Mouse (Mus musculus): ENCODE results near the gene Snta1.
A peak's percentile ranks its signal among the peaks of the same experiment; 100 is the strongest.

Snta1 gene

DNA sequence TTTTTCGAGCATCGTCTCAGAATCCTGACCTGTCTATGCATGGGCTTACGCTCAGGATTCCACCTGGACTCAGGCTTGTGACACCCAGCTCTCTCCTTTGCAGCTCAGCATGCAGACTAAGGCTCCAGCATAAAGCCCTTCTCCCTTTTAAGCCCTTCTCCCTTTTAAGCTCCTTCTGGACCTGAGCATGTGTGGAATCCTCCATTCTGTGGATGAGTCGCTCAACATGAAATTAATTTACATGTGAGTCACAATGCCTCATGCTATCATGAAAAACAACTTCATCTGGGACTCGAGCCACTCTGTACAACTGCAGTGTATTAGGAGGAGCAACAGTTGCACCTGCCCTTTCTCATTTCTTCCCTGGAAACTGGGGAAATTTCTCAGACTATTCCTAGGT lies 14.3 kb upstream of the Snta1 start:
- no peak for DNase-seq (ENCODE audit: low read depth, low spot score)

DNA sequence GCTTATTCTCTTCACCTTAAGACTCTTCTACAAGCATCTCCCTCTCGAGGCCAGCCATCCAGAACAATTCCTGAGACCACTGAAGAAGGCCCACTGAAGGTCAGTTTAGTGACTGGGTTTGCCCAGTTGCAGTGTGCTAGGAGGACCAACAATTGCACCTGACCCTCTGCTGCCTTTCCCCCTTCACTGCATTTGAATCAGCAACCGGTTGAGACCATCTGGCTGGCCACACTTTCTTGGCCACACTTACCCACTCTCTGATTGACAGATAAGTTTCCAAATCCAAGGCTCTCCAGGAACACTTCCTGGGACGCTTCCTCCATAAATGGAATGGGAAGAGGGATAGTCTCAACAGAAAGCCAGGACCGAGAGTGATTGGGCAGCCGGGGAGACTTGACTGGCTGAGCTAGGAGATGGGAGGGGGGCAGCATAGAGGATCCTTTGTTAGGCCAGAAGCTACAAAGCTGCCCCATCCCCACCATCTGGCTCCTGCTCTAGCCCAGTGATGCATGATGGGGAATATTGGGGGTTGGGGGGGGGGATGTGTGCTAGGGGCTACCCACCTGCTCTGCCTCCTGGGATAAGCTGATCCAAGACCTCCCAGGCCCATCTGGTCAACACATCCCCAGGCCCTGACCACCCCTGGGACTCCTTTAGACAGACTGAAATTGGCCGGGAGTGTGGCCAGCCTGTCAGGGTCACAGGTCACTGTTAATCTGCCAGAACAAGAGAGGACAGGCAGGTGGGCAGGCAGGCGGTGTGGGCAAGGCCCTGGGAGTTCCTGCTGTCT lies 13.2 kb upstream of the Snta1 start:
- DNase-seq (ENCODE audit: low read depth, low spot score): no peak

DNA sequence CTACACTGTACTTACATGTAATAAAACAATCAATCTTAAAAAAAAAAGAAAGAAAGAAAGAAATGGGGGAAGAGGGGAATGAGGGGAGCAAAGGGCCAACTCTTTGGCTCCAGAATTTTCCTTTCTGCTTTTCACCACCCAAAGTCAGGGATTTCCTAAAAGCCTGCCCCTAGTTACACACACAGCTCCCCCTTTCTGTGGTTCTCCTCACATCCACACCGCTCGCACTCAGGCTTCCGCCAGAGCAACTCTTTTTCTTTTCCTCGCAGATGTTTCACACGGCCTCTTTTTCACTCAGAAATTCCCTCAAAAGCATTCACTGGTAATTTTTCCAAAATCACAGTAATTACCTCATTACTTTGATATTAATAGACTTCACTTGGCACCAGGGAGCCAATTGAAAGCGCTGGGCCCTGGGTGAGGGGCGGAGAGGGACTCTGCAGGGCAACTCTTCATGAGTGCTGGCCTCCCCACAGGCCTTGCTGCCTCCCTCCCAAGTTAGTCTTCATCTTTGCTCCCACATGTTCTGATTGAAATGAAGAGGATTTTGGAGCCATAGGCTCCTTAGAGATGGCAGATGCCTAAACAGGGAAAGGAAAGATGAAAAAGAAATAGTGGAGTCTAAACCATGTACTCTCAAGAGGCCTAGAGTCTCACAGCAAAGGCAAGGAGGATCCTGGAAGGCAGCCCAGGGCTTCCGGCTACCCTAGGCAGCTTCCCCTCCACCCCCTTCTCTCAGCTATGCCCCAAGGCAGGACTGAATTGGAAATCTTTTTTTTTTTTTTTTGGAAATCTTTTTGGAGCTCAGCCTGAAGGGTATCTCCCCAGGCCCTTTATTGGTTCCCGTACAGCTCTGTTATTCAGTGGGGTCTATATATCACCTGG lies 12.0 kb upstream of the Snta1 start:
- no peak for DNase-seq (ENCODE audit: low read depth, low spot score)

DNA sequence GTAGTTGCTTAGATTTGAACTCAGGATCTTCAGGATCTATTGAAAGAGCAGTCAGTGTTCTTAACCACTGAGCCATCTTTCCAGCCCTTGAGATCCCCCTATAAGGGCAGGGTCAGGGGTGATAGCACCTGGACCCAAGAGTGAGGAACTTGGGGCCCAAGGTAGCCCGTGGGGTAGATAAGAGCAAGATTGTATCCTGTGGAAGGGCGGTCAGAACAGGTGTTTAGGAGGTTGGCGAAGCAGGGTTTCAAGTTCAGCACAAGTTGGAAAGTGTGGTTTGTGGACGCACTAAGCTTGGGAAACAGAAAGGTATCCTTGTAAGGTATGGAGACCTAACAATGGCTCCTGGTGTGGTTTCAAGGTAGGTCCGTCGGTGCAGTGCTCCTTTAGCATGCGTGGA lies 10.1 kb upstream of the Snta1 start:
- no peak for DNase-seq (ENCODE audit: low read depth, low spot score)

DNA sequence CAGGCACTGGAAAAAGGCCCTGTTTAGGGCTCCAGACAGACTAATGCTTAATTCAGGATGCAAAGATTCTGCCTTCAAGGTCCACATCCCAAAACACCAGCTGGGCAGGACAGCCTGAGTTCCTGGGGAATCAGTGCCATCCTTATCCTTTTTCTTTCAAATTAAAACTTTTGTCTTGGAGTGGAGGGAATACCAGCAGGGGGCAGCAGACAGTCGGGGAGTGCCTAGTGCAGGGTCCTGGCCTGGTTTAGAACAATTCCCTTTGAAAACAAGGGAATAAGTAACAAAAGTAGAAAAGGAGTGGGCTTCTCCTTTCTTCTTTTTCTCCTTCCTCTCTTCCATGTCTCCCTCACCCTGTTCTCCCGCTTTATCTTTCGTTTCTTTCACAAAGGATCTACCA lies 9.2 kb upstream of the Snta1 start:
- DNase-seq (ENCODE audit: low read depth, low spot score): peak; percentile 68

DNA sequence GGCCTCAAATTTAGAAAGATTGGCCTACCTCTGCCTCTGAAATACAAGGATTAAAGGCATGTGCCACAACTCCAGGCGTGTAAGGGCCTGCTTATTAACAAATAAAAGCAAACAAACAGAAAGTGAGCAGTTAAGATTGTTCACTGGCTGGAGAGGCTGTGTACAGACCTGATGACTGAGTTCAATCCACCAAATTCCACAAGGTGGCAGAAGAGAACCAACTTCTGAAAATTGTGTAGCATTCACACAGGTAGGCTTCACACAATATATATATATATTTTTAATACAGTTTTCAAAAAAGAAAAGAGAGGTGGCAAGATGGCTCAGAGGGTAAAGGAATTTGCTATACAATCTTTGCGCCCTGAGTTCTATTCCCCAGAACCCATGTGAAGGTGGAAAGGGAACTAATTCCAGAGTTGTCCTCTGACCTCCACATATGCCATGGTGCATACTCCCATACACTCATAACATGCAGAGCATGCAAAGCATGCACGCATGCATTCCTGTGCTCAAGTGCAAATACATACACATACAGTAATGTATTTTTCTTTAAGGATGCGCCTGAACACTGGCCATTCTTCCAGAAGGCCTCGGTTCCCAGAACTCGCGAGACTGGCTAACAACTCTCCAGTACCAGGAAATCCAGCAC lies 4.2 kb upstream of the Snta1 start:
- DNase-seq (ENCODE audit: low read depth, low spot score): peak; percentile 54

DNA sequence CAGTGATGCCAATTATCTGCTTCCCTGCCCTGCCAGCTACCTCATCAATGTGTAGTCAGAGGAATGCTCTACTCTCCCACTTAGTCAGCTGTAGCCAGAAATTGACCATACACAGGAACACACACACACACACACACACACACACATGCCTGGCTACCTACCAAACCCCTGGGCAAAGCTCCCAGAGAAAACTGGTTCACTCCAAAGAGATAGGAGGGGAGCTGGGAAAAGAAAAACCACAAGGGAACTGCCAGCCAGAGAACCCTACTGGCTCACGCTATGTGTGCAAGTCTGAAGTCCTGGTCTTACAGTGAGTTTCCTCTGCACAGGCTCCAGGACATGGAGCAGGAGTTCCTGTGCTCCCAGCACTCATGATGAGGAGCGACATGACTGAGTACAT lies 2.5 kb upstream of the Snta1 start:
- DNase-seq (ENCODE audit: low read depth, low spot score): no peak

DNA sequence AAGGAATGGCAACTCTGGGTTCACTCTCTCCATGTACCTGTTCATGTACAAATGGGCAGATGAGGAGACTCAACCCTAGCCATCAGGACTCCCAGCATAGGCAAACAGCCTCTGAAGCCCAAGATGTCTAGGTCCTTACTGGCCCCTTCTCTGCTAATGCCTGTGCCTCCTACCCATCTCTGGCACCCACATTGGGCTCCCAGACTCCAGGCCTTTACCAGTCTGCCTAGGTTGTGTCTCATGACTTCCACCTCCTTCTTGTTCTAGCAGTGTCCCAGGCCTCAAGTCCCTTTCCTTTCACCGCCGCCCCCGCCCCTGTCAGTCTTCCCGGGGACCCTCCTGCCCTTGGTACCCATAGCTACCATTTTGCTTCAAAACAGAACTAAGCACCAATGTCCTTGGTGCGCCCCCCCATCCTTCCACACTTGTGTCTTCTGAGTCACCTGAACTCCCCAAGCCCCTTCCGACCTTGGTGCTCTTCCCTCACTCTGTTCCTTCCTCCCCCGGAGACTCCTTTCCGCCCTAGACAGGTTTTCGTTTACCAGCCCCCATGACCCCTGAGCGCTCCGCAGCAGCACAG lies 746 bp downstream of the Snta1 start:
- no peak for DNase-seq (ENCODE audit: low read depth, low spot score)

DNA sequence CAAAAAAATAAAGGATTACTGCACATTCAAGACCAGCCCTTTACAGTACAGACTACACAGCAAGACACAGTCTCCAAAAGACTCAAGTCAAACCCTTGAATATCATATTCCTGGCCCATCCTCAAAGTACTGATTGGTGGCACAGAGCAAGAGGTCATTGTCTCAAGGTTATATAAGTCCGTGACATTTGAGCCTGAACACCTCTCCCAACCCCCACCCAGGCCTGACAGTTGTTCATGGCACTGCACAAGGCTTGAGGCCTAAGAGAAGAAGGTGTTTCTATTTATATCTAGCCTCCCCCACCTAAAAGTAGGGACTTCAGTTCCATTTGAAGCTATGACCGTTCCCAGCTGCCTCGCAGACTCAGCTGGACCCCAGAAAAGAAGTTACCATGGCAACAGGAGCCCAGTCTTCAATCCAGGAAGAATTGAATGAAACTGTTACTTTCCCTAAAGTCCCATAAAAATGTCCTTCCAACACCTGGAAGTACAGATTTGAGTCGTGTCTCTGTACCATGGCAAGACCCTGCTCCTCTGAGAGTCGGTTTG lies 2.4 kb downstream of the Snta1 start:
- peak; percentile 41 for DNase-seq (ENCODE audit: low read depth, low spot score)

DNA sequence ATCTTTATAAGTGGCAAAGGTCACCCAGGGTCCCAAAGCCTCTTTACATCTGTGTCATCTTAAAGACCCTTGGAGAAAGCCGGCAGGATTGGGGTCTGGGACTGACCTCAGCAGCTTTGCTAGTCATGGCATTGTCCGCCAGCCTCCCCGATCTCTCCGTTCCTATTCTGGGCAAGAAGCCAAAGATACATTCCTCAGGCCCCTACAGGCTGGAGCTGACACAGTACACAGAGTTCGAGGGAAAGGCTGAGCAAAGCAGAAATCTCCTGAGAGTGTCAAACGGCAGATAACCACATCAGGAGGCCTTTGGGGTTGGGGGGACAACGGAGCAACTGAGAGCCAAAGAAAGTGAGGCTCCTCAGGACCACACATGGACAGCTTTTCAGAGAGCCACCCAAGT lies 5.1 kb downstream of the Snta1 start:
- DNase-seq (ENCODE audit: low read depth, low spot score): no peak

DNA sequence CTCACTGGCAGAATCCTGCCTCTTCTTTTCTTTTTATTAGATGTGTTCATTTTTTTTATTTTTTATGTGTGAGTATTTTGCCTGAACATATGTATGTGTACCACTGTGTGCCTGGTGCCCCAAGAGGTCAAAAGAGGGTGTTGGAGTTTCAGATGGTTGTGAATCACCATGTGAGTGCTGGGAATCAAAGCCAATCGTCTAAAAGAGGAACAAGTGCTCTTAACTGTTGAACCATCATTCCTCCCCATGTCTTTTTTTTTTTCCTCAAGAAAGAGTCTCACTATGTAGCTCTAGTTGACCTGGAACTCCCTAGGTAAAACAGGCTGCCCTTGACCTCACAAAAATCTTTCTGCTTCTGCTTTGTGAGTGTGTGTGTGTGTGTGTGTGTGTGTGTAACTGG lies 5.9 kb downstream of the Snta1 start:
- DNase-seq (ENCODE audit: low read depth, low spot score): no peak

DNA sequence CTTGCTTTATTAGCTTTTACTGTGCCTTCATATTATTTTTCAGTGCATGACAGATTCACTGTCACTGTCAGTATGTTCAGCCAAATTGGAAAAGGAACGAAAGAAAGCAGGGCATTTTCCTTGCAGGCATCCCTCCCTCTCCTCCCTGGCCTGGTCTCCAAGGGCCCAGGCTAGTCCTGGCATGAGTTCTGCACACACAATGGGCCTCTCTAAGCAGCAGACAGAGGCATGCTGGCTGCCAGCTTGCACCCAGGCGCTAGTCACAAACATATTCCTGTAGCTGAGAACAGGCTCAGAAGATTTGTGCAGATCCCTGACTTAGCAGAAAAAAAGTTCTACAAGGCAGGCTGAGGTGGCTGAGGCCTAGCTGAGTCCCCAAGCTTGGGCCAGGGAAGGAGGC lies 8.6 kb downstream of the Snta1 start:
- no peak for DNase-seq (ENCODE audit: low read depth, low spot score)

DNA sequence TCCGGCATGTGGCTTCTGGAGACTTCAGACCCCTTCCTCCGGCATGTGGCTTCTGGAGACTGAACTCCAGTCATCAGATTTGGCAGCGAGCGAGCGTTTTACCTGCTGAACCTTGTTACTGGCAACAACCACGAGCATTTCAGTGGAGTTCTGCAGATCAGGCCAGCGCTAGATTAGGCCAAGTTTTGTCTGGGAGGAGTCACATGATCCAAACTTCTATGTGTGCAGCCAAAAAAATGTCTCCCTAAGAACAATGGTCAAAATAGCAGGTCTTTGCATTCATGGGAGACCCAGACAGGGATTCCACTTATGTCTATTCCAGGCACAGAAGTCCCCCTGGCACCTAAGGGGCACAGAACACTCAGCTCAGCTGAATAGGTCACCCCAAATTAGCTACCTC lies 9.6 kb downstream of the Snta1 start:
- DNase-seq (ENCODE audit: low read depth, low spot score): no peak

DNA sequence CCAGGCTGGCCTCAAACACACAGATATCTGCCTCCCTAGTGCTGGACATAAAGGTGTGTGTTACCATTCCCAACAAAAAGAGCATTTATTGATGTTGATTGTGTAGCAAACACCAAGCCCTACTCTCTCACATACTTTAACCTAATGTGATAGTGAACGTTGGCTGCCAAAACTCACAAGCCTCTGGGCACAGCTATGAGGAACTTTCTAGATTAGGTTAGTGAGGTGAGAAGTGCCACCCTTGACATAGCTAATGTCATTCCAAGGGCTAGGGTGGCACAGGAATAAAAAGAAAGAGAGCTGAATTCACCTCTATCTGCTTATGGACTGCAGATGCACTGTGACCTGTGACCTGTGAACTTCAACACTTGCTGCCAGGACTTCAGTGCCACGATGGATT lies 11.4 kb downstream of the Snta1 start:
- no peak for DNase-seq (ENCODE audit: low read depth, low spot score)

DNA sequence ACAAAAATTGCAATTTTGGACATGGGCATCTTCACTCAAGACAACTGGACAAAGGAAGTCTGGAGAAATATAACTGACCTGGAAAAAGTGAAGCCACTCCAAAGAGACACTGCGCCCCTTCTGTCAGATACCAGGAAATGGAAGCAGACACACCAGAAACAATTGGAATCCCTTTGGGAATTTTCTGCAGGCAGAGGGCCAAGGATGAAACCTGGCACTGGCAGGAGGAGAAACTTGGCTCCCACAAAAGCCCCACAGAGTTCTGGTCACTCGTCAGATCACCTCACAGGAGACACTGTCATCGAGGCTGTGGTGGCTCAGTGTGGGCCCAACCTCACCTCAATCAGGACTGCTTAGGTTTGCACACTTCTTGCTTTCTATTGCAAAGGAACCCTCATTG lies 13.3 kb downstream of the Snta1 start:
- DNase-seq (ENCODE audit: low read depth, low spot score): no peak

DNA sequence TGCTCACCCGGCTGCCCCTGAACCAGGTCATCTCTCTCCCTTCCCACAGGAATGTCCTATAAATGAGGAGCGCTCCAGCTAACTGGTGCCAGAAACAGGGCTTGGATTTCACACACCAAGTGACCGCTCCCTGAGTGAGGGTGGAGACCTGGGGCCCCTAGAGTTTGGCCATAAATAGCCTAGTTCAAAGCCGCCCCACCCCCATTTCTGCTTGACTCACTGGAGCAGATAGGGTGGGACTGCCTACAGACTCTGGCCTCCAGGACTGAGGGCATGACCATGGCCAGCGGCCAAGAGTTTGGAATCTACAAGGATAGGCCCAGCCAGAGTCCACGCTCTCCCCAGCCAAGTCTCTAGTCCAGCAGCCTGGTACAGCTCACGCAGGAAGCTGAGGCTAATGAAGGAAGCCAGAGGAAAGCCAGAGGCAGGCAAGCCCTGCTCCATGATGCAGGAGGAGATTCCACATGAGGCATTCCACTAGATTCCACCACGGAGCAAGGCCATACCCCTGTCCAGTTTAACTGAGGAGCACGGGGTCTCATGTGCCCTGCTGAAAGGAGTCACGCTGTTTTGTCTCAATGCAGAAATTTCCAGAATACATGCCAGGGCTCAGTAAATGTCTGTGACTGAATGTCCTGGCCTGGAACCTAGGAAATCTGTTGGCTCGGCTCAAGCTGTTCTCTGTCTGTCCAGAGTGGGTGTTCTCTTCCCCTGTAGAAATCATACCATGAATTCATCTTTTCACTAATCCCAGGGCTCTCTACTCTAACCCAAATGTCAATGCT lies 17.5 kb downstream of the Snta1 start:
- no peak for DNase-seq (ENCODE audit: low read depth, low spot score)

DNA sequence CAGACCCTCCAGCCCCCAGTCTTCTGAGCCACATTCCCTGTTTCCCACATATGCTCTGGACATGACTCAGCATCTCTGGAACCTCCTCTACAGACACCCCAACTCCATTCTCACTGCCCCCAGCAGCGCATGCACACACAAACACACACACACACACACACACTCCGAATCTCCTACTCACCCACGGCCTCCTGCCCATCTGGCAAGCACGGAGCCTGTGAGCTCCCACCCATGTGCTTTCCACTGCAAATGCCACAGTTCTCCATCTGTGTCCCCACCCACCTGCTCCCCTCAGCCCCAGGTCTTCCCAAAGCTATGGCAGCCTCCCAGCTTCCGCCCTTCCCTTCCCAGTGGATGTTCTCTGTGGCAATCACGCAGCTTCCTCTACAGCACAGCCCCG lies 28.8 kb downstream of the Snta1 start:
- no peak for DNase-seq (ENCODE audit: low read depth, low spot score)

DNA sequence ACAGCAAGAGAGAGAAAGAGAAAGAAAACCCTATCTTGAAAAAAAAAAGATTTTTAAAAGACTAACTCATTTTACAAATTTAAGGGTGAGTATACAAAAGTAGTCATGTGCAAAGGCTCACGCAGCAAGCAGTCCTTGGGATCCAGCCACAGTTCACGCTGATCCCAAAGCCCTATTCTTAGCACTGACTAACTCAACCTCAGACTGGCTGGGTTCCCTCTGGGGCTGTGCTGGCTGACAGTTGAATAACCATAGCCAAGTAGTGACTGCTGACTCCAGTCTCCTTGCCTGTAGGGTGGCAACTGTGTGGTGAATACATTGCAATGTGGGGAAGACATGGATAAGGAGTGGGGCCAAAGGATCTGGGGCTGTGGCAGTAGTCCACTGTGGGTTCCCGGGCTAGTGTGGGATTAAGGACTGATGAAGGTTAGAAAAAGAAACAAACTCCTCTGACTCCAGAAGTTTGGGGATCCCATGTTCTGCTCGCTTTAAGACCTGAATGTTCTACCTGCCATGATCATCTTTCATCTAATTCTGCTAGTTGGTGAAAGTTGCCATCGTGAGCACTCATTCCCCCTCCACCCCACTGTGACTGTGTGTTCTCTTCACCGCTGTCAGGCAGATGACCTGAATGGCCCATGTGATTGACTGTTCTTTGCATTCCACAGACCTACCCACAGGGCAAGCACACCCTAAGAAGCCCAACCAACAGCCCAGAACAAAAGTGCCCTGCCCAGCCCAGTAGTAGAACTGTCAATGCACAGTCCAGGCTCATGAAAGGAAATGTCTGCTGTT lies 32.9 kb downstream of the Snta1 start:
- DNase-seq (ENCODE audit: low read depth, low spot score): no peak

DNA sequence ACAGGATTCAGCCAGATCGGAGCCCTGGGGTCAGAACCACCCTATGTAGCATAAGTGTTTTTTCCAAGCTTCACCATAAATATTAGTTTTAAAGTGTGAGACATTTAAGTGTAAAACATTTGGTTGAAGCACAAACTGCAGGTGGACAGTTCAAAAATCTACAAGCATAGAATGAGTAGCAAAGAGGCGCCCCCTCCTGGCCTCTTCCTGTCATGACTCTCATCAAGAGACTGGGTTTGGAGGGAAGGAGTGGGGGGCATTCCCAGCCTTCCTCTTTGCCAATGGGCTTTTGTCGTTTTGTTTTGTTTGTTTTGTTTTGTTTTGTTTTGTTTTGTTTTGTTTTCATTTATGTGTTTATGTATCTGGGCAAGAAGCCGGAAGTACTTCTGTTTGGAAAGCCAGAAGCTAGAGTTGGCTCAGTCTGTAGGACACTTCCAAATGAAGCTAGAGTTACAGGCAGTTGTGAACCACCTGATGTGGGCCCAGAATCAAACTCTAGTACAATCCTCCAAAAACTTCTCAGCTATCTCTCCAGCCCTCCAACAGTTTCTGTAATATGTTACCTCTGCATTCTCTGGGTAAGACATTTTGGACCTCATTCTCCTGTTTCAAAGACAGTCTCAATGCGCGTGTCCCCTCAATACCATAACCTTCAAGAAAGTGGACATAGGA lies 33.8 kb downstream of the Snta1 start:
- peak; percentile 60 for DNase-seq (ENCODE audit: low read depth, low spot score)
